Mouse (Mus musculus): ENCODE measurements around the gene Qsox2. TPM values are rescaled to one million over a fixed set of nuclear protein-coding genes. Genes with fewer than 3 reads are reported as not detected.

The Qsox2 gene
- total RNA-seq, 2 experiments from 2014 or later = 15.8 to 15.9 TPM

GRCm38 (mm10) chr2:26230253-26230652, 7.1 kb downstream of the Qsox2 start:
- DNase-seq (ENCODE audit: low spot score) = no peak
- intact Hi-C loops (cut with DNase I) = no loop called here

- intact Hi-C loops (cut with DNase I) = loop anchor here (2.0 kb wide), 1 partner anchor 73 kb away; no protein-coding TSS in a partner anchor
- DNase-seq (ENCODE audit: low spot score) = no peak
Measured at GRCm38 (mm10) chr2:26227788-26228187, 9.5 kb downstream of the Qsox2 start.

- DNase-seq (ENCODE audit: low spot score) = no peak
- intact Hi-C loops (cut with DNase I) = no loop called here
Measured at GRCm38 (mm10) chr2:26225242-26225641, 12.1 kb downstream of the Qsox2 start.

- intact Hi-C loops (cut with DNase I) = no loop called here
- no peak for DNase-seq (ENCODE audit: low spot score)
Measured at GRCm38 (mm10) chr2:26223961-26224360, 13.4 kb downstream of the Qsox2 start.

- no peak for DNase-seq (ENCODE audit: low spot score)
- intact Hi-C loops (cut with DNase I) = no loop called here
Measured at GRCm38 (mm10) chr2:26214526-26214925, 22.8 kb downstream of the Qsox2 start.

GRCm38 (mm10) chr2:26209566-26209965, 27.8 kb downstream of the Qsox2 start:
- DNase-seq (ENCODE audit: low spot score) = no peak
- intact Hi-C loops (cut with DNase I) = no loop called here

- peak; percentile 28 for DNase-seq (ENCODE audit: low spot score)
- intact Hi-C loops (cut with DNase I) = no loop called here
Measured at GRCm38 (mm10) chr2:26208126-26208789, 29.1 kb downstream of the Qsox2 start, which contains the start of gene Lhx3. Lhx3 (minus strand) TSS chr2:26208289.

GRCm38 (mm10) chr2:26207559-26207958, 29.8 kb downstream of the Qsox2 start:
- intact Hi-C loops (cut with DNase I) = no loop called here
- no peak for DNase-seq (ENCODE audit: low spot score)

- intact Hi-C loops (cut with DNase I) = no loop called here
- DNase-seq (ENCODE audit: low spot score) = no peak
Measured at GRCm38 (mm10) chr2:26205761-26206160, 31.6 kb downstream of the Qsox2 start.

- intact Hi-C loops (cut with DNase I) = no loop called here
- DNase-seq (ENCODE audit: low spot score) = no peak
Measured at GRCm38 (mm10) chr2:26205126-26205525, 32.2 kb downstream of the Qsox2 start.

- intact Hi-C loops (cut with DNase I) = no loop called here
- no peak for DNase-seq (ENCODE audit: low spot score)
Measured at GRCm38 (mm10) chr2:26202849-26203475, 34.4 kb downstream of the Qsox2 start.

GRCm38 (mm10) chr2:26201926-26202848, 35.1 kb downstream of the Qsox2 start:
- intact Hi-C loops (cut with DNase I) = no loop called here
- no peak for DNase-seq (ENCODE audit: low spot score)

GRCm38 (mm10) chr2:26198488-26198887, 38.8 kb downstream of the Qsox2 start:
- intact Hi-C loops (cut with DNase I) = no loop called here
- no peak for DNase-seq (ENCODE audit: low spot score)

GRCm38 (mm10) chr2:26194552-26195339, 42.6 kb downstream of the Qsox2 start:
- intact Hi-C loops (cut with DNase I) = no loop called here
- DNase-seq (ENCODE audit: low spot score) = no peak

GRCm38 (mm10) chr2:26188517-26188916, 48.8 kb downstream of the Qsox2 start:
- intact Hi-C loops (cut with DNase I) = no loop called here
- DNase-seq (ENCODE audit: low spot score) = no peak

GRCm38 (mm10) chr2:26184352-26184751, 53.0 kb downstream of the Qsox2 start:
- DNase-seq (ENCODE audit: low spot score) = no peak
- intact Hi-C loops (cut with DNase I) = no loop called here

GRCm38 (mm10) chr2:26182646-26183045, 54.7 kb downstream of the Qsox2 start:
- intact Hi-C loops (cut with DNase I) = loop anchor here (1.0 kb wide), 1 partner anchor 91 kb away; no protein-coding TSS in a partner anchor
- no peak for DNase-seq (ENCODE audit: low spot score)

- intact Hi-C loops (cut with DNase I) = no loop called here
- no peak for DNase-seq (ENCODE audit: low spot score)
Measured at GRCm38 (mm10) chr2:26177189-26177588, 60.1 kb downstream of the Qsox2 start.

- no peak for DNase-seq (ENCODE audit: low spot score)
- intact Hi-C loops (cut with DNase I) = no loop called here
Measured at GRCm38 (mm10) chr2:26176731-26177130, 60.6 kb downstream of the Qsox2 start.

- DNase-seq (ENCODE audit: low spot score) = no peak
Measured at GRCm38 (mm10) chr2:26175191-26175590, 62.1 kb downstream of the Qsox2 start.

More at GRCm38 (mm10) chr2:26175191-26175590, 62.1 kb downstream of the Qsox2 start:
- intact Hi-C loops (cut with DNase I) = no loop called here
